Mouse (Mus musculus) heart, adult 2 months (tissue): ENCODE data around the gene Ccr2. TPM values are rescaled to one million over a fixed set of nuclear protein-coding genes. Genes with fewer than 3 reads are reported as not detected.

Experiments
- DNase-seq, 2 experiments: peaks; one replicate each; pipeline ENCODE4 v3.0.0; 2021
- H3K27ac ChIP-seq: fragments of 200-600 bp; 2 replicates; pipeline ENCODE4 v1.8.1; 2022
- H3K27me3 ChIP-seq: fragments of 200-500 bp; 2 replicates; pipeline ENCODE4 v1.6.1; 2012; ENCODE audit warnings: mild to moderate bottlenecking, low read length, inconsistent platforms, mixed read lengths; ENCODE audit not compliant: control insufficient read depth, insufficient read depth
- H3K36me3 ChIP-seq: fragments of 200-500 bp; 2 replicates; pipeline ENCODE4 v1.6.1; 2012; ENCODE audit warnings: low read length, inconsistent platforms; ENCODE audit not compliant: control insufficient read depth, insufficient read depth
- H3K4me1 ChIP-seq: fragments of 200-500 bp; 2 replicates; pipeline ENCODE4 v1.6.1; 2011; ENCODE audit warnings: low read length; ENCODE audit not compliant: control insufficient read depth, insufficient read depth
- H3K4me3 ChIP-seq: fragments of 200-600 bp; 2 replicates; pipeline ENCODE4 v1.8.1; 2022
- H3K79me2 ChIP-seq: fragments of 200-500 bp; replicated peaks from 2 replicates; pipeline ENCODE4 v1.6.1; 2012; ENCODE audit warnings: mild to moderate bottlenecking, inconsistent platforms, low read length, moderate library complexity, mixed read lengths; ENCODE audit not compliant: control insufficient read depth, insufficient read depth
- H3K9ac ChIP-seq: fragments of 200-500 bp; 2 replicates; pipeline ENCODE4 v1.6.1; 2012; ENCODE audit warnings: low read depth, mild to moderate bottlenecking, control low read depth, inconsistent platforms, low read length, mixed read lengths
- CTCF ChIP-seq: fragments of 200-600 bp; IDR thresholded peaks from 2 replicates; pipeline ENCODE4 v1.8.1; 2022; ENCODE audit warnings: antibody characterized with exemption, mild to moderate bottlenecking, moderate library complexity
- EP300 ChIP-seq: fragments of 200-500 bp; IDR thresholded peaks from 2 replicates; pipeline ENCODE4 v1.6.1; 2011; ENCODE audit warnings: low read depth, low read length, control low read depth; ENCODE audit not compliant: insufficient read depth
- POLR2A ChIP-seq: fragments of 200-500 bp; IDR thresholded peaks from 2 replicates; pipeline ENCODE4 v1.6.1; 2011; ENCODE audit warnings: mild to moderate bottlenecking, low read depth, low read length, control low read depth; ENCODE audit not compliant: insufficient read depth
- WGBS: fragments of 180-500 bp; shearing (Covaris S2); methylation state at CpG from one replicate; pipeline ENCODE4 v1.1.7; 2018; 5-methylcytosine and 5-hydroxymethylcytosine counted together
- intact Hi-C: fragments of 180-260 bp; cut with DNase I; formaldehyde crosslinking; loops from one replicate; pipeline ENCODE4 v1.15.1; 2025
- polyA plus RNA-seq: library from polyadenylated mRNA; depleted of rRNA; stranded (reverse); fragments of >200 nt; gene quantifications from 2 replicates; pipeline ENCODE4 v1.2.3, GENCODE M21; 2012
- total RNA-seq, 2 experiments: library from RNA; stranded (reverse); gene quantifications; 2 replicates each; pipeline ENCODE4 v1.2.3; 2021

Ccr2 gene
- total and polyA plus RNA-seq, 3 experiments, result 0.27 to 1.7 (median 0.97) TPM

GRCm38 (mm10) chr9:124099127-124099526 lies 2.6 kb upstream of the Ccr2 start:
- Histone ChIP-seq H3K27ac (no peak overlapping the region), H3K79me2 (no peaks in the 10 kb centered on the region), H3K36me3 (no peaks in the 10 kb centered on the region), H3K9ac (no peak overlapping the region), H3K4me3 (no peak overlapping the region), H3K27me3 (no peaks in the 10 kb centered on the region), H3K4me1 (no peaks in the 10 kb centered on the region)
- DNase-seq, result no peak
- no peak for TF ChIP-seq POLR2A
- no peak for TF ChIP-seq CTCF
- TF ChIP-seq EP300, result no peak
- WGBS, result 79% methylated on average over 1 of the region's 1 CpGs
- intact Hi-C loops, result no loop called here

- H3K27ac ChIP-seq, result no peak overlapping the region
- intact Hi-C loops, result no loop called here
- WGBS, result 79% methylated on average over 1 of the region's 1 CpGs
- no peaks in the 10 kb centered on the region for H3K36me3 ChIP-seq
- no peak for DNase-seq
- no peak overlapping the region for H3K4me3 ChIP-seq
- no peaks in the 10 kb centered on the region for H3K79me2 ChIP-seq
- no peak overlapping the region for H3K9ac ChIP-seq
- H3K27me3 ChIP-seq, result no peaks in the 10 kb centered on the region
- TF ChIP-seq POLR2A (no peak), CTCF (no peak), EP300 (no peak)
- H3K4me1 ChIP-seq, result no peaks in the 10 kb centered on the region
Measured at GRCm38 (mm10) chr9:124100357-124100756, 1.4 kb upstream of the Ccr2 start.

- no peak for TF ChIP-seq EP300
- Histone ChIP-seq H3K4me1 (no peaks in the 10 kb centered on the region), H3K27me3 (no peaks in the 10 kb centered on the region), H3K4me3 (no peak overlapping the region), H3K79me2 (no peaks in the 10 kb centered on the region), H3K36me3 (no peaks in the 10 kb centered on the region), H3K9ac (no peak overlapping the region), H3K27ac (no peak overlapping the region)
- intact Hi-C loops, result no loop called here
- DNase-seq, result no peak
- 37% methylated on average over 1 of the region's 1 CpGs for WGBS
Measured at GRCm38 (mm10) chr9:124103199-124103598, 1.4 kb downstream of the Ccr2 start.

- H3K36me3 ChIP-seq, result no peaks in the 10 kb centered on the region
- no peak overlapping the region for H3K27ac ChIP-seq
- H3K4me1 ChIP-seq, result no peaks in the 10 kb centered on the region
- DNase-seq, result no peak
- intact Hi-C loops, result no loop called here
- TF ChIP-seq POLR2A, result no peak
- no peak for TF ChIP-seq EP300
- no peak for TF ChIP-seq CTCF
- H3K4me3 ChIP-seq, result no peak overlapping the region
- no peaks in the 10 kb centered on the region for H3K79me2 ChIP-seq
- no peaks in the 10 kb centered on the region for H3K27me3 ChIP-seq
- no peak overlapping the region for H3K9ac ChIP-seq
Measured at GRCm38 (mm10) chr9:124105196-124105595, 3.4 kb downstream of the Ccr2 start.

GRCm38 (mm10) chr9:124107232-124107631 lies 5.5 kb downstream of the Ccr2 start:
- Histone ChIP-seq H3K27me3 (no peaks in the 10 kb centered on the region), H3K27ac (no peak overlapping the region), H3K79me2 (no peaks in the 10 kb centered on the region), H3K9ac (no peak overlapping the region), H3K36me3 (no peaks in the 10 kb centered on the region), H3K4me3 (no peak overlapping the region), H3K4me1 (no peaks in the 10 kb centered on the region)
- intact Hi-C loops, result no loop called here
- DNase-seq, result no peak
- TF ChIP-seq CTCF (no peak), EP300 (no peak), POLR2A (no peak)

GRCm38 (mm10) chr9:124108356-124109127 lies 6.8 kb downstream of the Ccr2 start:
- Histone ChIP-seq H3K4me3 (no peak overlapping the region), H3K27ac (no peak overlapping the region), H3K36me3 (no peaks in the 10 kb centered on the region), H3K27me3 (no peaks in the 10 kb centered on the region), H3K9ac (no peak overlapping the region), H3K4me1 (no peaks in the 10 kb centered on the region), H3K79me2 (no peaks in the 10 kb centered on the region)
- no peak for TF ChIP-seq EP300
- no peak for TF ChIP-seq POLR2A
- no peak for TF ChIP-seq CTCF
- intact Hi-C loops, result no loop called here
- 41% methylated on average over 2 of the region's 2 CpGs for WGBS
- DNase-seq, result no peak
